Mouse (Mus musculus): ENCODE measurements around the gene Rap1gap. TPM values are rescaled to one million over a fixed set of nuclear protein-coding genes. Genes with fewer than 3 reads are reported as not detected.

The Rap1gap gene
- polyA plus RNA-seq, 2 experiments = 1.7 to 2.7 TPM

DNA sequence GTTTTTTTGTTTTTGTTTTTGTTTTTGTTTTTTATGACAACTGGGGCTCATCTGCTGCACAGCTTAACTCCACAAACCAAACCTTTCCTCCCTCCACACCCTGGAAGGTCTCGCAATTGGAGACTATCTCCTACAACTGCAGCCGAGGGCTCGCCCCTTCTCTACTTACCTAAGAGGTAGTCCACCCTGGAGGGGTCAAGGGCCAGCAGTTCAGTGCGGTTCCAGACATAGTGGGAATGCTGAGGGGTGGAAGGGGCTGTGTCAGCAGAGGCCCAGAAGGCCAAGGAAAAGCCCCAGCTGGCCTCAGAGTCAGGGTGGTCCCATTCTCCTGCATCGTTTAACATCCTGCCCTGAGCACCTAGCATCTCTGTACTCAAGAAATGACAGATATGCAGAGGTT, 83.1 kb downstream of the Rap1gap start:
- no peak overlapping the region for H3K9ac ChIP-seq (replicated peaks)
- peaks cover 26 to 28% of the 10 kb centered on the region in 2 experiments for H3K4me1 ChIP-seq (replicated peaks; ENCODE audit: control insufficient read depth in 2 of 2, insufficient read depth in 2 of 2, low read length in 1 of 2)
- H3K36me3 ChIP-seq (replicated peaks; ENCODE audit: control insufficient read depth, insufficient read depth, low read depth) = no peaks in the 10 kb centered on the region
- no peak overlapping the region for H3K4me3 ChIP-seq (ENCODE audit: insufficient read depth in 1 of 2, low read depth in 2 of 2, low read length in 2 of 2)
- no peak overlapping the region for H3K27ac ChIP-seq
- TF ChIP-seq CTCF (IDR thresholded peaks at IDR 0.05; ENCODE audit: low read depth) (no peak), EP300 (IDR thresholded peaks at IDR 0.05; ENCODE audit: low read depth) (no peak)
- DNase-seq (ENCODE audit: low read depth in 3 of 3, low spot score in 3 of 3) = no peak
- no peak overlapping the region for H3K4me2 ChIP-seq (ENCODE audit: low read depth)
- ATAC-seq (ENCODE audit: insufficient read depth) = no peak
- 59% methylated on average over 5 of the region's 5 CpGs for WGBS (ENCODE audit: insufficient replicate concordance)
- H3K27me3 ChIP-seq (ENCODE audit: control insufficient read depth, insufficient read depth, low read length) = peaks cover 3% of the 10 kb centered on the region; the same call in 1 of the 2 replicates
- H3K9me3 ChIP-seq (ENCODE audit: control insufficient read depth, low read length) = no peaks in the 10 kb centered on the region

GRCm38 (mm10) chr4:137748726-137749125, 84.2 kb downstream of the Rap1gap start:
- ATAC-seq (ENCODE audit: insufficient read depth) (no peak), DNase-seq (ENCODE audit: low read depth in 3 of 3, low spot score in 3 of 3) (no peak)
- TF ChIP-seq EP300 (IDR thresholded peaks at IDR 0.05; ENCODE audit: low read depth) = no peak
- no peak for TF ChIP-seq CTCF (IDR thresholded peaks at IDR 0.05; ENCODE audit: low read depth)
- H3K4me1 ChIP-seq (replicated peaks; ENCODE audit: control insufficient read depth in 2 of 2, insufficient read depth in 2 of 2, low read length in 1 of 2) = peaks cover 36 to 37% of the 10 kb centered on the region in 2 experiments
- no peaks in the 10 kb centered on the region for H3K9me3 ChIP-seq (ENCODE audit: control insufficient read depth, low read length)
- peak overlapping the region; percentile 0; the same call in 1 of the 2 replicates for H3K9ac ChIP-seq (replicated peaks)
- no peak overlapping the region for H3K27ac ChIP-seq
- no peak overlapping the region for H3K4me3 ChIP-seq (ENCODE audit: insufficient read depth in 1 of 2, low read depth in 2 of 2, low read length in 2 of 2)
- H3K36me3 ChIP-seq (replicated peaks; ENCODE audit: control insufficient read depth, insufficient read depth, low read depth) = no peaks in the 10 kb centered on the region
- 47% methylated on average over 4 of the region's 4 CpGs for WGBS (ENCODE audit: insufficient replicate concordance)
- no peak overlapping the region for H3K4me2 ChIP-seq (ENCODE audit: low read depth)
- peaks cover 3% of the 10 kb centered on the region; the same call in 1 of the 2 replicates for H3K27me3 ChIP-seq (ENCODE audit: control insufficient read depth, insufficient read depth, low read length)

DNA sequence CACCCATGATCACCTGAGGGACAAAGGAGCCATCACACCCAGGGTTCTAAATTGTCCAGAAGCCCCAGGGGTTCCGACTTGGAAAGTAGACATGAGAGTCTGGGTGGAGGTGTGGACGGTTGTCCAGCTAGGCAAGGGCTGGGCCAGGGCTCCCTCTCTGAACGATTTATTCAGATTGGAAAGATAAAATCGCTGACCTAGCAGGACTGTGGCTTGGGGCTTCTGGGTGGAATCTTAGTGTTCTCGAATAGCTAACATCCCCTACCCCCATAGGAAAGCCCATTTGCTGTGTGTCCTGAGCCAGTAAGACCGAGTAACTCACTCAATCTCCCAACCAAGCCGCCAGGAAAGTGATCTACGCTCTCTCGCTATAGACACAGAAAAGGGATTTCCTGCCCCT, 85.2 kb downstream of the Rap1gap start:
- no peak for DNase-seq (ENCODE audit: low read depth in 3 of 3, low spot score in 3 of 3)
- no peak for ATAC-seq (ENCODE audit: insufficient read depth)
- peaks cover 39% of the 10 kb centered on the region in 2 experiments for H3K4me1 ChIP-seq (replicated peaks; ENCODE audit: control insufficient read depth in 2 of 2, insufficient read depth in 2 of 2, low read length in 1 of 2)
- 42% methylated on average over 9 of the region's 9 CpGs for WGBS (ENCODE audit: insufficient replicate concordance)
- peak overlapping the region; percentile 75; the same call in 1 of the 2 replicates for H3K9ac ChIP-seq (replicated peaks)
- H3K4me3 ChIP-seq (ENCODE audit: insufficient read depth in 1 of 2, low read depth in 2 of 2, low read length in 2 of 2) = no peak overlapping the region
- H3K27me3 ChIP-seq (ENCODE audit: control insufficient read depth, insufficient read depth, low read length) = peaks cover 3% of the 10 kb centered on the region; the same call in 1 of the 2 replicates
- TF ChIP-seq EP300 (IDR thresholded peaks at IDR 0.05; ENCODE audit: low read depth) (no peak), CTCF (IDR thresholded peaks at IDR 0.05; ENCODE audit: low read depth) (no peak)
- H3K9me3 ChIP-seq (ENCODE audit: control insufficient read depth, low read length) = no peaks in the 10 kb centered on the region
- peak overlapping the region; percentile 100; the same call in 1 of the 2 replicates for H3K27ac ChIP-seq
- H3K4me2 ChIP-seq (ENCODE audit: low read depth) = no peak overlapping the region
- H3K36me3 ChIP-seq (replicated peaks; ENCODE audit: control insufficient read depth, insufficient read depth, low read depth) = no peaks in the 10 kb centered on the region

DNA sequence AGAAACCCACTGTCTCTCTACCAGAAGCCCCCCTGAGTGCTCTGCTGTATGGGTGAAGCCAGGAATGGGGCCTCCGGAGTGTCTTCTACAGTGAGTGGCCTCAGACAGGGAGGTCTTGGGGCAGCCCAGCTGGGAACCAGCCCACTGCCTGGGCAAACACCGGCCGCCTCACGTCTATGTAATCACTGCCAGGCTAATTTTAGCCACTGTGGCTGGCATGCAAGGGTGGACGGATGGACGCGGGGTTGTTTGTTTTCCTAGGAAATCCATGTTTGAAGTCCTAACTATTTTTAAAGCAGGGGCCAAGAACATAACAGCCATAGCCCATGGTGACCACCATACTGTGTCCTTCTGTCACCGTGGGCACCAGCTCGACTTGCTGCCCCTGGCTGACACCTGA, 85.6 kb downstream of the Rap1gap start:
- Histone ChIP-seq H3K4me1 (replicated peaks; ENCODE audit: control insufficient read depth in 2 of 2, insufficient read depth in 2 of 2, low read length in 1 of 2) (peaks cover 39% of the 10 kb centered on the region in 2 experiments), H3K9ac (replicated peaks) (peak overlapping the region; percentile 75), H3K9me3 (ENCODE audit: control insufficient read depth, low read length) (no peaks in the 10 kb centered on the region), H3K4me3 (ENCODE audit: insufficient read depth in 1 of 2, low read depth in 2 of 2, low read length in 2 of 2) (no peak overlapping the region), H3K27me3 (ENCODE audit: control insufficient read depth, insufficient read depth, low read length) (peaks cover 3% of the 10 kb centered on the region; the same call in 1 of the 2 replicates), H3K4me2 (ENCODE audit: low read depth) (no peak overlapping the region), H3K27ac (peak overlapping the region; percentile 100), H3K36me3 (replicated peaks; ENCODE audit: control insufficient read depth, insufficient read depth, low read depth) (no peaks in the 10 kb centered on the region)
- DNase-seq (ENCODE audit: low read depth in 3 of 3, low spot score in 3 of 3) (no peak), ATAC-seq (ENCODE audit: insufficient read depth) (no peak)
- WGBS (ENCODE audit: insufficient replicate concordance) = 71% methylated on average over 9 of the region's 9 CpGs
- TF ChIP-seq CTCF (IDR thresholded peaks at IDR 0.05; ENCODE audit: low read depth) (no peak), EP300 (IDR thresholded peaks at IDR 0.05; ENCODE audit: low read depth) (no peak)

- DNase-seq (ENCODE audit: low read depth in 3 of 3, low spot score in 3 of 3) (peak; percentile 93 to 96 (median 94)), ATAC-seq (ENCODE audit: insufficient read depth) (peak; percentile 96)
- H3K9ac ChIP-seq (replicated peaks) = peak overlapping the region; percentile 90
- TF ChIP-seq CTCF (IDR thresholded peaks at IDR 0.05; ENCODE audit: low read depth) = no peak
- peak; percentile 92 for TF ChIP-seq EP300 (IDR thresholded peaks at IDR 0.05; ENCODE audit: low read depth)
- H3K9me3 ChIP-seq (ENCODE audit: control insufficient read depth, low read length) = no peaks in the 10 kb centered on the region
- H3K4me2 ChIP-seq (ENCODE audit: low read depth) = peak overlapping the region; percentile 76
- 9% methylated on average over 8 of the region's 8 CpGs for WGBS (ENCODE audit: insufficient replicate concordance)
- H3K4me1 ChIP-seq (replicated peaks; ENCODE audit: control insufficient read depth in 2 of 2, insufficient read depth in 2 of 2, low read length in 1 of 2) = peaks cover 39% of the 10 kb centered on the region in 2 experiments
- H3K27me3 ChIP-seq (ENCODE audit: control insufficient read depth, insufficient read depth, low read length) = peaks cover 3% of the 10 kb centered on the region; the same call in 1 of the 2 replicates
- H3K36me3 ChIP-seq (replicated peaks; ENCODE audit: control insufficient read depth, insufficient read depth, low read depth) = no peaks in the 10 kb centered on the region
- peak overlapping the region; percentile 100 for H3K27ac ChIP-seq
- peak overlapping the region; percentile 51 to 55 for H3K4me3 ChIP-seq (ENCODE audit: insufficient read depth in 1 of 2, low read depth in 2 of 2, low read length in 2 of 2)
Measured at GRCm38 (mm10) chr4:137751310-137751709, 86.8 kb downstream of the Rap1gap start.

Data from liver, embryonic 14.5 days (tissue).